8 mouse cellular contexts compared by ENCODE assay signal in the genomic region with DNA sequence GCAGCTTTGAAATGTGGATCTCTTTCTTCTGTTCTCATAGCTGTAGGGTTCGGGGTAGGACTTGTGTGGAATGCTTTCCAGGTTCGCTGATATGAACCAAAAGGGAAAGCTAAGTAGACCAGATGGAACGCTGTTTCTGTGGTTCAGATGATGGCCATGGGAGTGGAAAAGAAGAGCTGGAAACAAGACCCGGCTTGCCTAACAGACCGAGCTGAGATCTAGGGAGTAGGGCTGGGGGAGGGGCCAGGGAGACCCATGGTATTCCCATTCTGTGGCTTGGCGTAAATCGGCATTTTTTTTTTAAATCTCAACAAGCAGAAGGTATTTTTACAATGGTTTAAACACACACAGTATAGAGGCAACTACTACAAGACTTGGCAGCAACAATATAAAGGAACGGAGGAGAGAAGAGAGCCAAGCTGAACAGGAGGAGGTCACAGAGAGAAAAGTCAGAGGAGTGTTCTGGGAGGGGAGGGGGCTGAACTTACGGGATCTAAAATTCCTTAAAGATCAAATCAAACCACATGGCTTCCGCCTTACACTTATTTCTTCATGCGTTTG. TPM values are rescaled to one million over a fixed set of nuclear protein-coding genes. Genes with fewer than 3 reads are reported as not detected.
DNase-seq lines count a peak whose midpoint lies in the region; ATAC-seq and TF ChIP-seq lines count a peak whose summit lies in the region.

A gene (minus strand): TSS at position 132 of the 561 bp plus-strand sequence.

- H3K27ac ChIP-seq in left cerebral cortex, adult 2 months, result no peak within 1 kb of the TSS
- H3K27ac ChIP-seq in midbrain, embryonic 12.5 days (replicated peaks), result no peak within 1 kb of the TSS

- no peak for TF ChIP-seq CTCF in left cerebral cortex, adult 2 months (IDR thresholded peaks at IDR 0.05)

- no peaks in the 10 kb centered on the region for H3K27me3 ChIP-seq in midbrain, embryonic 12.5 days

- DNase-seq in left cerebral cortex, adult 2 months (ENCODE audit: extremely low spot score in 1 of 2, low spot score in 2 of 2), result no peak
- DNase-seq in left cerebral cortex, adult 9 months (ENCODE audit: low spot score in 2 of 2), result no peak
- no peak for DNase-seq in adrenal gland, postnatal 36 days
- DNase-seq in gonadal fat pad, adult 2 months (ENCODE audit: low read depth), result no peak
- no peak for DNase-seq in layer of hippocampus, postnatal 10 days (ENCODE audit: low spot score in 2 of 2)
- no peak for DNase-seq in right cerebral cortex, postnatal 36 days (ENCODE audit: low spot score in 2 of 2)
- no peak for DNase-seq in spleen, postnatal 36 days (ENCODE audit: low spot score in 2 of 2)

- no peak within 1 kb of the TSS for H3K4me2 ChIP-seq in midbrain, embryonic 12.5 days (replicated peaks)

- H3K9ac ChIP-seq in midbrain, embryonic 12.5 days (replicated peaks), result no peak within 1 kb of the TSS

- 78% methylated on average over 11 of the region's 11 CpGs for WGBS in midbrain, embryonic 12.5 days

- H3K4me3 ChIP-seq in left cerebral cortex, adult 2 months, result no peak within 1 kb of the TSS
- H3K4me3 ChIP-seq in midbrain, embryonic 12.5 days, result no peak within 1 kb of the TSS

- intact Hi-C loops in left cerebral cortex, adult 2 months (cut with DNase I), result no loop called here

- H3K36me3 ChIP-seq in midbrain, embryonic 12.5 days, result no peaks in the 10 kb centered on the region

- H3K9me3 ChIP-seq in midbrain, embryonic 12.5 days, result no peaks in the 10 kb centered on the region

- H3K4me1 ChIP-seq in midbrain, embryonic 12.5 days, result no peaks in the 10 kb centered on the region

- no peak for ATAC-seq in midbrain, embryonic 12.5 days (ENCODE audit: low FRiP score, low read depth)

RNA-seq across cellular contexts. Expression of the gene that starts here (rescaled TPM):
- total RNA-seq in left cerebral cortex, adult 2 months (2021), result 10 to 100 TPM; 26.0 to 27.3 TPM
- total RNA-seq in adrenal gland, postnatal 36 days (2021), result 100 to 1,000 TPM in 1 of 2 experiments, 10 to 100 TPM in 1; 95.5 to 114 TPM
- 48.9 and 54.4 TPM in 2 replicates for polyA plus RNA-seq in gonadal fat pad, adult 2 months (2012; rRNA removed)
- total RNA-seq in layer of hippocampus, postnatal 10 days (2021), result 10 to 100 TPM; 28.8 to 37.8 TPM
- polyA plus RNA-seq in midbrain, embryonic 12.5 days (2016; fragmentation: Nextera tagmentation; extraction: Ambion mirVana), result 30.5 and 33.7 TPM in 2 replicates
